Mouse (Mus musculus) urinary bladder, postnatal 10 days (tissue): ENCODE measurements around the gene Ly75.

Experiments used
- DNase-seq: peaks from one replicate; pipeline ENCODE4 v3.0.0; 2022; ENCODE audit warnings: low spot score

Gene Ly75

GRCm38 (mm10) chr2:60323411-60323810 lies 59.7 kb downstream of the Ly75 start:
- DNase-seq, result no peak

GRCm38 (mm10) chr2:60322031-60322726 lies 60.9 kb downstream of the Ly75 start:
- no peak for DNase-seq

- DNase-seq, result no peak
Observed at GRCm38 (mm10) chr2:60303796-60304195, 79.3 kb downstream of the Ly75 start.

GRCm38 (mm10) chr2:60299323-60299722 lies 83.8 kb downstream of the Ly75 start:
- no peak for DNase-seq

GRCm38 (mm10) chr2:60298266-60298665 lies 84.8 kb downstream of the Ly75 start:
- no peak for DNase-seq

- no peak for DNase-seq
Observed at GRCm38 (mm10) chr2:60291381-60291780, 91.7 kb downstream of the Ly75 start.

GRCm38 (mm10) chr2:60289451-60289850 lies 93.7 kb downstream of the Ly75 start:
- DNase-seq, result no peak

GRCm38 (mm10) chr2:60288606-60289005 lies 94.5 kb downstream of the Ly75 start:
- DNase-seq, result no peak

- DNase-seq, result no peak
Observed at GRCm38 (mm10) chr2:60285107-60285617, 97.9 kb downstream of the Ly75 start.

GRCm38 (mm10) chr2:60284467-60284821 lies 98.7 kb downstream of the Ly75 start, which contains the start of gene Cd302:
Gene Cd302, minus strand, starts transcription at chr2:60284488.
- no peak for DNase-seq

GRCm38 (mm10) chr2:60283751-60284466 lies 99.2 kb downstream of the Ly75 start:
- peak; percentile 11 for DNase-seq

- DNase-seq, result no peak
Observed at GRCm38 (mm10) chr2:60283208-60283750, 99.8 kb downstream of the Ly75 start.

- DNase-seq, result no peak
Observed at GRCm38 (mm10) chr2:60282625-60283024, 100.5 kb downstream of the Ly75 start.

- DNase-seq, result no peak
Observed at GRCm38 (mm10) chr2:60278627-60279026, 104.5 kb downstream of the Ly75 start.

- no peak for DNase-seq
Observed at GRCm38 (mm10) chr2:60269856-60270479, 113.1 kb downstream of the Ly75 start.

GRCm38 (mm10) chr2:60267567-60267966 lies 115.5 kb downstream of the Ly75 start:
- no peak for DNase-seq

GRCm38 (mm10) chr2:60260621-60261350 lies 122.3 kb downstream of the Ly75 start:
- DNase-seq, result no peak

- no peak for DNase-seq
Observed at GRCm38 (mm10) chr2:60259186-60259585, 123.9 kb downstream of the Ly75 start.

- DNase-seq, result no peak
Observed at GRCm38 (mm10) chr2:60256751-60257150, 126.4 kb downstream of the Ly75 start.

GRCm38 (mm10) chr2:60253506-60253905 lies 129.6 kb downstream of the Ly75 start:
- no peak for DNase-seq

GRCm38 (mm10) chr2:60252782-60253181 lies 130.3 kb downstream of the Ly75 start:
- DNase-seq, result no peak
